ENCODE assay signal across 30 mouse cellular contexts in genomic region chrX:132789929-132790556, GRCm38 (mm10).
DNase-seq lines count a peak whose midpoint lies in the region; ATAC-seq lines count a peak whose summit lies in the region.
"Had no signal": no experiment of that assay in that cellular context is flagged by ENCODE, and none has a peak within 500 bp of the region (broad histone marks: within the 10 kb centered on the region; RNA-seq: fewer than 3 reads in every experiment).

No protein-coding gene starts in this region.

- H3K27ac ChIP-seq in forebrain, embryonic 14.5 days (ENCODE audit: low read depth, low read length), result no peak overlapping the region
- no peak overlapping the region for H3K27ac ChIP-seq in forebrain, embryonic 11.5 days (ENCODE audit: low read depth, low read length)
- H3K27ac ChIP-seq: embryonic facial prominence, embryonic 12.5 days; embryonic facial prominence, embryonic 15.5 days; gastrocnemius, adult 2 months; heart, embryonic 15.5 days; hindbrain, embryonic 10.5 days; hindbrain, embryonic 13.5 days; intestine, embryonic 15.5 days had no signal

- peak; percentile 46 for DNase-seq in forebrain, embryonic 14.5 days (ENCODE audit: low spot score)
- no peak for DNase-seq in forebrain, embryonic 11.5 days (ENCODE audit: low spot score)
- DNase-seq in brain, adult 2 months (ENCODE audit: low read depth, low spot score), result peak; percentile 0
- DNase-seq in brain, embryonic 18.5 days (ENCODE audit: low read depth, low spot score), result peak; percentile 16
- DNase-seq in gastrocnemius, adult 8-10 months (ENCODE audit: low spot score in 2 of 2), result no peak
- no peak for DNase-seq in yolk sac, embryonic 10.5 days (ENCODE audit: low spot score)
- DNase-seq: adrenal gland, postnatal 10 days; adrenal gland, postnatal 36 days; B cell, adult 2 months; cerebellum, adult 2 months; cerebellum, adult 9-11 months; cerebellum, postnatal 25 days; gastrocnemius, adult 2 months; gastrocnemius, postnatal 25 days; heart, adult 18-20 months; heart, postnatal 10 days; heart, postnatal 36 days; kidney, adult 11 months; kidney, adult 8-10 months had no signal

- H3K36me3 ChIP-seq in forebrain, embryonic 14.5 days (ENCODE audit: control insufficient read depth, insufficient read depth, low read length), result no peaks in the 10 kb centered on the region
- H3K36me3 ChIP-seq in forebrain, embryonic 11.5 days (ENCODE audit: control insufficient read depth, insufficient read depth, low read length), result no peaks in the 10 kb centered on the region
- H3K36me3 ChIP-seq: embryonic facial prominence, embryonic 12.5 days; embryonic facial prominence, embryonic 15.5 days; G1E; heart, embryonic 12.5 days; heart, embryonic 15.5 days; hindbrain, embryonic 10.5 days; hindbrain, embryonic 13.5 days; intestine, embryonic 15.5 days had no signal

- no peaks in the 10 kb centered on the region for H3K27me3 ChIP-seq in forebrain, embryonic 14.5 days (replicated peaks; ENCODE audit: control insufficient read depth, insufficient read depth, low read length)
- H3K27me3 ChIP-seq in forebrain, embryonic 11.5 days (ENCODE audit: control insufficient read depth, insufficient read depth, low read length), result no peaks in the 10 kb centered on the region
- H3K27me3 ChIP-seq: CH12.LX; embryonic facial prominence, embryonic 12.5 days; embryonic facial prominence, embryonic 15.5 days; heart, embryonic 12.5 days; heart, embryonic 15.5 days; hindbrain, embryonic 13.5 days; intestine, embryonic 15.5 days; Patski had no signal

- no peak overlapping the region for H3K9ac ChIP-seq in forebrain, embryonic 14.5 days (ENCODE audit: low read length)
- no peak overlapping the region for H3K9ac ChIP-seq in forebrain, embryonic 11.5 days (ENCODE audit: low read length)
- H3K9ac ChIP-seq: embryonic facial prominence, embryonic 12.5 days; embryonic facial prominence, embryonic 15.5 days; heart, embryonic 12.5 days; heart, embryonic 15.5 days; hindbrain, embryonic 13.5 days; intestine, embryonic 15.5 days had no signal

- 67% methylated on average over 2 of the region's 2 CpGs for WGBS in forebrain, embryonic 14.5 days
- WGBS in forebrain, embryonic 11.5 days, result 82% methylated on average over 2 of the region's 2 CpGs

- no peak overlapping the region for H3K4me3 ChIP-seq in forebrain, embryonic 14.5 days (ENCODE audit: low read depth, low read length)
- H3K4me3 ChIP-seq in forebrain, embryonic 11.5 days (ENCODE audit: low read depth, low read length), result no peak overlapping the region
- H3K4me3 ChIP-seq: embryonic facial prominence, embryonic 12.5 days; embryonic facial prominence, embryonic 15.5 days; gastrocnemius, adult 2 months; heart, embryonic 12.5 days; heart, embryonic 15.5 days; hindbrain, embryonic 10.5 days; hindbrain, embryonic 13.5 days; intestine, embryonic 15.5 days had no signal

- peak; percentile 44; the same call in 1 of the 2 replicates for ATAC-seq in forebrain, embryonic 14.5 days
- no peak for ATAC-seq in forebrain, embryonic 11.5 days (replicated peaks; ENCODE audit: low FRiP score)
- ATAC-seq: hindbrain, embryonic 16.5 days; intestine, embryonic 15.5 days; Patski had no signal

- no peaks in the 10 kb centered on the region for H3K4me1 ChIP-seq in forebrain, embryonic 14.5 days (ENCODE audit: control insufficient read depth, insufficient read depth, low read length)
- no peaks in the 10 kb centered on the region for H3K4me1 ChIP-seq in forebrain, embryonic 11.5 days (replicated peaks; ENCODE audit: control insufficient read depth, insufficient read depth, low read length)
- H3K4me1 ChIP-seq: embryonic facial prominence, embryonic 12.5 days; embryonic facial prominence, embryonic 15.5 days; heart, embryonic 12.5 days; heart, embryonic 15.5 days; hindbrain, embryonic 10.5 days; hindbrain, embryonic 13.5 days; intestine, embryonic 15.5 days had no signal

- no peaks in the 10 kb centered on the region; the same call in 1 of the 2 replicates for H3K9me3 ChIP-seq in forebrain, embryonic 14.5 days (replicated peaks; ENCODE audit: control insufficient read depth, low read length)
- H3K9me3 ChIP-seq in forebrain, embryonic 11.5 days (ENCODE audit: control insufficient read depth, low read length), result no peaks in the 10 kb centered on the region
- H3K9me3 ChIP-seq: embryonic facial prominence, embryonic 12.5 days; embryonic facial prominence, embryonic 15.5 days; G1E; heart, embryonic 12.5 days; heart, embryonic 15.5 days; hindbrain, embryonic 10.5 days; hindbrain, embryonic 13.5 days; intestine, embryonic 15.5 days had no signal

- no peak overlapping the region for H3K4me2 ChIP-seq in forebrain, embryonic 14.5 days (ENCODE audit: low read length)
- no peak overlapping the region for H3K4me2 ChIP-seq in forebrain, embryonic 11.5 days (ENCODE audit: low read depth, low read length, severe bottlenecking)
- H3K4me2 ChIP-seq: embryonic facial prominence, embryonic 12.5 days; embryonic facial prominence, embryonic 15.5 days; heart, embryonic 12.5 days; heart, embryonic 15.5 days; hindbrain, embryonic 13.5 days; intestine, embryonic 15.5 days had no signal

Comparison
In these comparisons a context has a peak if more than half of its experiments do, and no peak if none do; other contexts are left out.
1. DNase-seq: peak in forebrain, embryonic 14.5 days (single experiment), brain, adult 2 months (single experiment) and brain, embryonic 18.5 days (single experiment); none in forebrain, embryonic 11.5 days (single experiment), gastrocnemius, adult 8-10 months (0 of 2) and yolk sac, embryonic 10.5 days (single experiment).